Mouse (Mus musculus) T-cell, adult 66 days (primary cell): Measurements from ENCODE around the gene Zbtb8os. TPM values are rescaled to one million over a fixed set of nuclear protein-coding genes. Genes with fewer than 3 reads are reported as not detected.

Experiments
- total RNA-seq, 2 experiments: library from RNA; stranded (reverse); gene quantifications; 3 replicates in 1 of 2; 4 replicates in 1 of 2; pipeline ENCODE4 v1.2.4; 2023

Gene Zbtb8os
- 10 to 100 TPM; 32.1 to 52.3 TPM for total RNA-seq

GRCm38 (mm10) chr4:129335216-129336074, at the start of gene Zbtb8os, which contains the start of gene Rbbp4:
Zbtb8os (plus strand) TSS chr4:129335695.
Rbbp4 (minus strand) TSS chr4:129335370.

GRCm38 (mm10) chr4:129287472-129287981, 48.0 kb upstream of the Zbtb8os start, which contains the start of gene Sync:
Sync (plus strand) TSS chr4:129287617.

GRCm38 (mm10) chr4:129377601-129378390, 42.3 kb downstream of the Zbtb8os start, which contains the start of gene Zbtb8a:
Zbtb8a (minus strand) TSS chr4:129378116.

Other genes with a start within 250 kb of the Zbtb8os start
- not detected for gene Tmem54, start 230.1 kb upstream of the Zbtb8os start, total RNA-seq
- not detected for gene Hpca, start 213.7 kb upstream of the Zbtb8os start, total RNA-seq
- gene Fndc5, start 198.7 kb upstream of the Zbtb8os start, total RNA-seq: under 1 TPM in 1 of 2 experiments, not detected in 1; 0.21 TPM
- 10 to 100 TPM; 43.5 to 50.3 TPM for gene S100pbp, start 146.0 kb upstream of the Zbtb8os start, total RNA-seq
- 10 to 100 TPM; 59.0 to 71.4 TPM for gene Yars, start 145.9 kb upstream of the Zbtb8os start, total RNA-seq
- gene C77080, start 74.3 kb upstream of the Zbtb8os start, total RNA-seq: under 1 TPM; 0.15 TPM
- gene Sync, start 48.1 kb upstream of the Zbtb8os start, total RNA-seq: not detected
- 100 to 1,000 TPM; 136 to 156 TPM for gene Rbbp4, start 325 bp upstream of the Zbtb8os start, total RNA-seq
- 1 to 10 TPM; 4.1 to 4.9 TPM for gene Zbtb8a, start 42.4 kb downstream of the Zbtb8os start, total RNA-seq
- under 1 TPM in 1 of 2 experiments, not detected in 1; 0.26 TPM for gene Zbtb8b, start 105.2 kb downstream of the Zbtb8os start, total RNA-seq
- gene Bsdc1, start 125.9 kb downstream of the Zbtb8os start, total RNA-seq: 100 to 1,000 TPM; 118 to 131 TPM
- not detected for gene Tssk3, start 155.3 kb downstream of the Zbtb8os start, total RNA-seq
- 1 to 10 TPM; 1.1 to 1.5 TPM for gene Fam229a, start 155.5 kb downstream of the Zbtb8os start, total RNA-seq
- gene Marcksl1, start 177.9 kb downstream of the Zbtb8os start, total RNA-seq: 10 to 100 TPM in 1 of 2 experiments, 1 to 10 TPM in 1; 8.1 to 10.4 TPM
- gene Hdac1, start 207.0 kb downstream of the Zbtb8os start, total RNA-seq: 100 to 1,000 TPM; 135 to 137 TPM
- 100 to 1,000 TPM; 913 to 948 TPM for gene Lck, start 237.9 kb downstream of the Zbtb8os start, total RNA-seq
- gene Fam167b, start 242.9 kb downstream of the Zbtb8os start, total RNA-seq: not detected